ENCODE assay signal across 9 mouse cellular contexts in genomic region chr19:10708900-10709299, GRCm38 (mm10). TPM values are rescaled to one million over a fixed set of nuclear protein-coding genes. Genes with fewer than 3 reads are reported as not detected.
DNase-seq lines count a peak whose midpoint lies in the region; ATAC-seq and TF ChIP-seq lines count a peak whose summit lies in the region.
"Had no signal": no experiment of that assay in that cellular context is flagged by ENCODE, and none has a peak within 500 bp of the region (broad histone marks: within the 10 kb centered on the region; RNA-seq: fewer than 3 reads in every experiment).

No protein-coding gene starts in this region.

- H3K27ac ChIP-seq in hindbrain, embryonic 10.5 days: peak overlapping the region; percentile 69; the same call in 1 of the 2 replicates
- H3K27ac ChIP-seq in hindbrain, embryonic 14.5 days: no peak overlapping the region
- 0 out of 2 replicates have a peak overlapping the region, but pooled peaks have one; percentile 41 for H3K27ac ChIP-seq in forebrain, embryonic 11.5 days (ENCODE audit: low read depth, low read length)
- H3K27ac ChIP-seq in intestine, postnatal 0 days (ENCODE audit: low read depth, low read length): peak overlapping the region; percentile 15; the same call in 1 of the 2 replicates
- 0 out of 2 replicates have a peak overlapping the region, but pooled peaks have one; percentile 59 for H3K27ac ChIP-seq in midbrain, postnatal 0 days (ENCODE audit: low read depth, low read length)

- no peak overlapping the region for H3K9ac ChIP-seq in hindbrain, embryonic 14.5 days
- H3K9ac ChIP-seq in forebrain, embryonic 11.5 days (ENCODE audit: low read length): no peak overlapping the region
- H3K9ac ChIP-seq in intestine, postnatal 0 days (ENCODE audit: low read depth, low read length): no peak overlapping the region
- H3K9ac ChIP-seq in midbrain, postnatal 0 days (replicated peaks; ENCODE audit: low read length, poor library complexity, severe bottlenecking): no peak overlapping the region

- no peaks in the 10 kb centered on the region for H3K9me3 ChIP-seq in hindbrain, embryonic 10.5 days
- H3K9me3 ChIP-seq in hindbrain, embryonic 14.5 days (ENCODE audit: control insufficient read depth, low read length): no peaks in the 10 kb centered on the region
- H3K9me3 ChIP-seq in forebrain, embryonic 11.5 days (ENCODE audit: control insufficient read depth, low read length): no peaks in the 10 kb centered on the region
- no peaks in the 10 kb centered on the region for H3K9me3 ChIP-seq in intestine, postnatal 0 days (ENCODE audit: control insufficient read depth)
- H3K9me3 ChIP-seq in midbrain, postnatal 0 days (ENCODE audit: low read length): no peaks in the 10 kb centered on the region

- peaks cover 72% of the 10 kb centered on the region for H3K36me3 ChIP-seq in hindbrain, embryonic 10.5 days
- peaks cover 54% of the 10 kb centered on the region for H3K36me3 ChIP-seq in hindbrain, embryonic 14.5 days (replicated peaks; ENCODE audit: control insufficient read depth, insufficient read depth)
- peaks cover 7% of the 10 kb centered on the region for H3K36me3 ChIP-seq in forebrain, embryonic 11.5 days (ENCODE audit: control insufficient read depth, insufficient read depth, low read length)
- H3K36me3 ChIP-seq in intestine, postnatal 0 days (ENCODE audit: control insufficient read depth, insufficient read depth): peaks cover 61% of the 10 kb centered on the region
- peaks cover 40% of the 10 kb centered on the region for H3K36me3 ChIP-seq in midbrain, postnatal 0 days (ENCODE audit: insufficient read depth, low read length)

- ATAC-seq in hindbrain, embryonic 14.5 days (ENCODE audit: low FRiP score): no peak
- ATAC-seq in forebrain, embryonic 11.5 days (replicated peaks; ENCODE audit: low FRiP score): no peak
- no peak for ATAC-seq in intestine, postnatal 0 days
- no peak for ATAC-seq in midbrain, postnatal 0 days (ENCODE audit: low FRiP score)

- no peak for DNase-seq in hindbrain, embryonic 10.5 days (ENCODE audit: low spot score)
- DNase-seq in hindbrain, embryonic 14.5 days (ENCODE audit: low spot score): no peak
- DNase-seq in forebrain, embryonic 11.5 days (ENCODE audit: low spot score): no peak
- no peak for DNase-seq in midbrain, postnatal 0 days (ENCODE audit: low spot score)
- no peak for DNase-seq in adrenal gland, postnatal 10 days
- DNase-seq in lung, adult 2 months: no peak

- no peak overlapping the region for H3K4me3 ChIP-seq in hindbrain, embryonic 10.5 days
- H3K4me3 ChIP-seq in hindbrain, embryonic 14.5 days (replicated peaks; ENCODE audit: low read length): no peak overlapping the region
- no peak overlapping the region for H3K4me3 ChIP-seq in forebrain, embryonic 11.5 days (ENCODE audit: low read depth, low read length)
- H3K4me3 ChIP-seq in intestine, postnatal 0 days (ENCODE audit: low read depth, low read length): no peak overlapping the region
- H3K4me3 ChIP-seq in midbrain, postnatal 0 days (ENCODE audit: low read depth, low read length): no peak overlapping the region
- no peak overlapping the region for H3K4me3 ChIP-seq in lung, adult 2 months (replicated peaks; ENCODE audit: extremely low read depth, low read depth, low read length)

- 68% methylated on average over 6 of the region's 6 CpGs for WGBS in hindbrain, embryonic 10.5 days
- WGBS in hindbrain, embryonic 14.5 days: 60% methylated on average over 6 of the region's 6 CpGs
- WGBS in forebrain, embryonic 11.5 days: 63% methylated on average over 6 of the region's 6 CpGs
- 82% methylated on average over 6 of the region's 6 CpGs for WGBS in intestine, postnatal 0 days
- WGBS in midbrain, postnatal 0 days: 60% methylated on average over 6 of the region's 6 CpGs
- WGBS in lung, adult 2 months: 68% methylated on average over 6 of the region's 6 CpGs

- no peak for TF ChIP-seq POLR2A in lung, adult 2 months (IDR thresholded peaks at IDR 0.05; ENCODE audit: borderline replicate concordance, extremely low read depth, low read depth, low read length)

- no peaks in the 10 kb centered on the region for H3K27me3 ChIP-seq in hindbrain, embryonic 10.5 days (ENCODE audit: insufficient read depth, poor library complexity, severe bottlenecking)
- no peaks in the 10 kb centered on the region for H3K27me3 ChIP-seq in hindbrain, embryonic 14.5 days (ENCODE audit: control insufficient read depth, insufficient read depth, low read length)
- H3K27me3 ChIP-seq in forebrain, embryonic 11.5 days (ENCODE audit: control insufficient read depth, insufficient read depth, low read length): no peaks in the 10 kb centered on the region
- H3K27me3 ChIP-seq in intestine, postnatal 0 days (replicated peaks; ENCODE audit: control insufficient read depth, insufficient read depth, low read length): no peaks in the 10 kb centered on the region
- no peaks in the 10 kb centered on the region for H3K27me3 ChIP-seq in midbrain, postnatal 0 days (ENCODE audit: insufficient read depth, low read length)

- no peak overlapping the region for H3K4me2 ChIP-seq in hindbrain, embryonic 14.5 days (replicated peaks)
- no peak overlapping the region for H3K4me2 ChIP-seq in forebrain, embryonic 11.5 days (ENCODE audit: low read depth, low read length, severe bottlenecking)
- no peak overlapping the region for H3K4me2 ChIP-seq in intestine, postnatal 0 days (replicated peaks; ENCODE audit: low read depth)
- no peak overlapping the region for H3K4me2 ChIP-seq in midbrain, postnatal 0 days (ENCODE audit: low read depth, low read length, poor library complexity, severe bottlenecking)

- H3K4me1 ChIP-seq in hindbrain, embryonic 10.5 days (replicated peaks): peaks cover 14% of the 10 kb centered on the region
- H3K4me1 ChIP-seq in hindbrain, embryonic 14.5 days (replicated peaks; ENCODE audit: control insufficient read depth, insufficient read depth, low read length): peaks cover 19% of the 10 kb centered on the region
- peaks cover 12% of the 10 kb centered on the region; the same call in 1 of the 2 replicates for H3K4me1 ChIP-seq in forebrain, embryonic 11.5 days (replicated peaks; ENCODE audit: control insufficient read depth, insufficient read depth, low read length)
- H3K4me1 ChIP-seq in intestine, postnatal 0 days (replicated peaks; ENCODE audit: control insufficient read depth, insufficient read depth, low read length): no peaks in the 10 kb centered on the region
- no peaks in the 10 kb centered on the region; the same call in 1 of the 2 replicates for H3K4me1 ChIP-seq in midbrain, postnatal 0 days (ENCODE audit: insufficient read depth, low read length)
- H3K4me1 ChIP-seq in lung, adult 2 months (ENCODE audit: control insufficient read depth, insufficient read depth, low read length): 0 out of 2 replicates have a peak, but pooled peaks cover 4% of the 10 kb centered on the region

- no peak for TF ChIP-seq CTCF in intestine, postnatal 0 days (IDR thresholded peaks at IDR 0.05; ENCODE audit: low read depth)
- no peak for TF ChIP-seq CTCF in midbrain, postnatal 0 days (IDR thresholded peaks at IDR 0.05)
- TF ChIP-seq CTCF in lung, adult 2 months (IDR thresholded peaks at IDR 0.05; ENCODE audit: insufficient read depth, low read length): no peak

RNA-seq across cellular contexts. Expression of gene Vps37c, which starts 20.4 kb away (rescaled TPM):
- polyA plus RNA-seq in hindbrain, embryonic 10.5 days (2016; fragmentation: Nextera tagmentation; extraction: Ambion mirVana): 36.7 and 40.7 TPM in 2 replicates
- polyA plus RNA-seq in hindbrain, embryonic 14.5 days (2014; fragmentation: Nextera tagmentation; extraction: Ambion mirVana): 28.7 and 31.3 TPM in 2 replicates
- polyA plus RNA-seq in forebrain, embryonic 11.5 days (2014; fragmentation: Nextera tagmentation; extraction: Ambion mirVana): 32.1 and 33.4 TPM in 2 replicates
- polyA plus RNA-seq in intestine, postnatal 0 days (2015; fragmentation: Nextera tagmentation; extraction: Ambion mirVana): 31.3 and 32.2 TPM in 2 replicates
- 17.5 and 22.4 TPM in 2 replicates for total RNA-seq in midbrain, postnatal 0 days (2014; rRNA removed)
- polyA plus RNA-seq in midbrain, postnatal 0 days (2015; fragmentation: Nextera tagmentation; extraction: Ambion mirVana): 22.9 and 28.0 TPM in 2 replicates
- total RNA-seq in adrenal gland, postnatal 10 days (2021): 10 to 100 TPM; 18.9 to 21.5 TPM
- polyA plus RNA-seq in lung, adult 2 months (2012; rRNA removed): 33.0 and 39.3 TPM in 2 replicates

RNA-seq across cellular contexts. Expression of gene Cd5, which starts 29.9 kb away (rescaled TPM):
- polyA plus RNA-seq in hindbrain, embryonic 10.5 days (2016; fragmentation: Nextera tagmentation; extraction: Ambion mirVana): 0.14 and 0.18 TPM in 2 replicates
- 0.31 TPM in 2 replicates for polyA plus RNA-seq in hindbrain, embryonic 14.5 days (2014; fragmentation: Nextera tagmentation; extraction: Ambion mirVana)
- 0.05 TPM in 1 of 2 replicates, not detected in the other for polyA plus RNA-seq in forebrain, embryonic 11.5 days (2014; fragmentation: Nextera tagmentation; extraction: Ambion mirVana)
- polyA plus RNA-seq in intestine, postnatal 0 days (2015; fragmentation: Nextera tagmentation; extraction: Ambion mirVana): 0.12 and 0.18 TPM in 2 replicates
- 0.55 and 0.85 TPM in 2 replicates for total RNA-seq in midbrain, postnatal 0 days (2014; rRNA removed)
- 0.50 and 0.53 TPM in 2 replicates for polyA plus RNA-seq in midbrain, postnatal 0 days (2015; fragmentation: Nextera tagmentation; extraction: Ambion mirVana)
- 1 to 10 TPM; 2.5 to 2.8 TPM for total RNA-seq in adrenal gland, postnatal 10 days (2021)
- polyA plus RNA-seq in lung, adult 2 months (2012; rRNA removed): 2.4 and 4.4 TPM in 2 replicates
- total RNA-seq: left cerebral cortex, postnatal 4 days had no signal
- polyA plus RNA-seq: intestine, embryonic 14.5 days had no signal

RNA-seq across cellular contexts. Expression of gene Pga5, which starts 31.0 kb away (rescaled TPM):
- polyA plus RNA-seq in hindbrain, embryonic 10.5 days (2016; fragmentation: Nextera tagmentation; extraction: Ambion mirVana): not detected in 2 replicates
- not detected in 2 replicates for polyA plus RNA-seq in hindbrain, embryonic 14.5 days (2014; fragmentation: Nextera tagmentation; extraction: Ambion mirVana)
- not detected in 2 replicates for polyA plus RNA-seq in forebrain, embryonic 11.5 days (2014; fragmentation: Nextera tagmentation; extraction: Ambion mirVana)
- 5.0 and 24.6 TPM in 2 replicates for polyA plus RNA-seq in intestine, postnatal 0 days (2015; fragmentation: Nextera tagmentation; extraction: Ambion mirVana)
- total RNA-seq in midbrain, postnatal 0 days (2014; rRNA removed): not detected in 2 replicates
- not detected in 2 replicates for polyA plus RNA-seq in midbrain, postnatal 0 days (2015; fragmentation: Nextera tagmentation; extraction: Ambion mirVana)
- not detected for total RNA-seq in adrenal gland, postnatal 10 days (2021)
- polyA plus RNA-seq in lung, adult 2 months (2012; rRNA removed): not detected in 2 replicates
- total RNA-seq: left cerebral cortex, postnatal 4 days had no signal
- polyA plus RNA-seq: intestine, embryonic 14.5 days had no signal
